Mouse (Mus musculus) heart, embryonic 16.5 days (tissue): ENCODE measurements around the gene Polm. TPM values are rescaled to one million over a fixed set of nuclear protein-coding genes. Genes with fewer than 3 reads are reported as not detected.
A peak's percentile ranks its signal among the peaks of the same experiment; 100 is the strongest.

Experiments used
- ATAC-seq: fragments of 200-750 bp; cut with Nextera tagmentation; replicated peaks from 2 replicates; pipeline ENCODE4 v1.8.0; 2017; ENCODE audit warnings: moderate number of reproducible peaks; ENCODE audit not compliant: insufficient read depth, low FRiP score; ENCODE audit errors: extremely low read depth
- H3K27ac ChIP-seq: fragments of 300-500 bp; sonication (generic); 2 replicates; pipeline ENCODE4 v1.5.1; 2014; ENCODE audit warnings: mild to moderate bottlenecking, low read length, control low read depth, moderate library complexity
- H3K27me3 ChIP-seq: fragments of 300-500 bp; sonication (generic); 2 replicates; pipeline ENCODE4 v1.6.1; 2014; ENCODE audit warnings: low read length, mixed read lengths; ENCODE audit not compliant: control insufficient read depth, insufficient read depth
- H3K36me3 ChIP-seq: fragments of 300-500 bp; sonication (generic); 2 replicates; pipeline ENCODE4 v1.6.1; 2014; ENCODE audit not compliant: control insufficient read depth, insufficient read depth
- H3K4me1 ChIP-seq: fragments of 300-500 bp; sonication (generic); 2 replicates; pipeline ENCODE4 v1.6.1; 2014; ENCODE audit warnings: low read length, mixed read lengths; ENCODE audit not compliant: control insufficient read depth, insufficient read depth
- H3K4me2 ChIP-seq: fragments of 300-500 bp; sonication (generic); 2 replicates; pipeline ENCODE4 v1.6.1; 2014; ENCODE audit warnings: low read depth, mild to moderate bottlenecking, control low read depth, low read length
- H3K4me3 ChIP-seq: fragments of 300-500 bp; sonication (generic); 2 replicates; pipeline ENCODE4 v1.5.1; 2014; ENCODE audit warnings: mild to moderate bottlenecking, control low read depth, low read length
- H3K9ac ChIP-seq: fragments of 300-500 bp; sonication (generic); 2 replicates; pipeline ENCODE4 v1.6.1; 2014; ENCODE audit warnings: low read length, control low read depth
- H3K9me3 ChIP-seq: fragments of 300-500 bp; sonication (generic); replicated peaks from 2 replicates; pipeline ENCODE4 v1.6.1; 2016; ENCODE audit warnings: low read length; ENCODE audit not compliant: control insufficient read depth
- WGBS: fragments of 180-500 bp; shearing (Covaris S2); extraction: QIAGEN DNeasy Blood & Tissue Kit; methylation state at CpG from one replicate; pipeline ENCODE4 v1.1.7; 2014; 5-methylcytosine and 5-hydroxymethylcytosine counted together
- polyA plus RNA-seq: library from polyadenylated mRNA; unstranded; fragments of >200 nt; fragmentation: Nextera tagmentation; extraction: Ambion mirVana; gene quantifications from 2 replicates; pipeline ENCODE4 v1.2.1, GENCODE M21; 2015

Polm gene
- polyA plus RNA-seq, 1 experiment from 2014 or later, result 6.4 TPM

- peaks cover 3% of the 10 kb centered on the region; the same call in 1 of the 2 replicates for H3K27me3 ChIP-seq
- peaks cover 16% of the 10 kb centered on the region for H3K4me1 ChIP-seq
- H3K36me3 ChIP-seq, result no peaks in the 10 kb centered on the region
- no peak overlapping the region for H3K27ac ChIP-seq
- H3K9me3 ChIP-seq, result peaks cover 3% of the 10 kb centered on the region; the same call in 1 of the 2 replicates
- no peak overlapping the region for H3K9ac ChIP-seq
- no peak for ATAC-seq
- no peak overlapping the region for H3K4me3 ChIP-seq
- no peak overlapping the region for H3K4me2 ChIP-seq
- WGBS, result 78% methylated on average over 13 of the region's 13 CpGs
These were observed 22.2 kb upstream of the Polm start for GRCm38 (mm10) chr11:5859883-5860550.

- no peak overlapping the region for H3K9ac ChIP-seq
- no peak for ATAC-seq
- no peak overlapping the region for H3K4me3 ChIP-seq
- no peaks in the 10 kb centered on the region for H3K36me3 ChIP-seq
- H3K4me2 ChIP-seq, result no peak overlapping the region
- H3K27ac ChIP-seq, result no peak overlapping the region
- peaks cover 3% of the 10 kb centered on the region; the same call in 1 of the 2 replicates for H3K9me3 ChIP-seq
- H3K4me1 ChIP-seq, result peaks cover 16% of the 10 kb centered on the region
- WGBS, result 71% methylated on average over 1 of the region's 1 CpGs
- 0 out of 2 replicates have a peak, but pooled peaks cover 3% of the 10 kb centered on the region for H3K27me3 ChIP-seq
These were observed 20.9 kb upstream of the Polm start for GRCm38 (mm10) chr11:5858723-5859122.

- WGBS, result 66% methylated on average over 8 of the region's 8 CpGs
- H3K4me3 ChIP-seq, result no peak overlapping the region
- H3K27me3 ChIP-seq, result 0 out of 2 replicates have a peak, but pooled peaks cover 3% of the 10 kb centered on the region
- no peak overlapping the region for H3K4me2 ChIP-seq
- ATAC-seq, result no peak
- H3K4me1 ChIP-seq, result peaks cover 22% of the 10 kb centered on the region
- peaks cover 3% of the 10 kb centered on the region; the same call in 1 of the 2 replicates for H3K9me3 ChIP-seq
- H3K36me3 ChIP-seq, result no peaks in the 10 kb centered on the region
- peak overlapping the region; percentile 26; the same call in 1 of the 2 replicates for H3K9ac ChIP-seq
- H3K27ac ChIP-seq, result no peak overlapping the region; the same call in 1 of the 2 replicates
These were observed 18.8 kb upstream of the Polm start for GRCm38 (mm10) chr11:5856479-5857130.

GRCm38 (mm10) chr11:5855902-5856301, 18.1 kb upstream of the Polm start:
- no peak overlapping the region for H3K4me3 ChIP-seq
- H3K9ac ChIP-seq, result peak overlapping the region; percentile 26
- peaks cover 3% of the 10 kb centered on the region; the same call in 1 of the 2 replicates for H3K9me3 ChIP-seq
- H3K27ac ChIP-seq, result no peak overlapping the region; the same call in 1 of the 2 replicates
- no peaks in the 10 kb centered on the region for H3K36me3 ChIP-seq
- ATAC-seq, result peak; percentile 15; the same call in 1 of the 2 replicates
- WGBS, result 31% methylated on average over 7 of the region's 7 CpGs
- peaks cover 22% of the 10 kb centered on the region for H3K4me1 ChIP-seq
- no peaks in the 10 kb centered on the region for H3K27me3 ChIP-seq
- H3K4me2 ChIP-seq, result no peak overlapping the region

GRCm38 (mm10) chr11:5855481-5855880, 17.7 kb upstream of the Polm start:
- ATAC-seq, result no peak
- Histone ChIP-seq H3K9ac (peak overlapping the region; percentile 26), H3K4me3 (no peak overlapping the region), H3K4me2 (no peak overlapping the region), H3K27me3 (no peaks in the 10 kb centered on the region), H3K27ac (no peak overlapping the region), H3K4me1 (peaks cover 24% of the 10 kb centered on the region), H3K36me3 (no peaks in the 10 kb centered on the region), H3K9me3 (peaks cover 3% of the 10 kb centered on the region; the same call in 1 of the 2 replicates)

GRCm38 (mm10) chr11:5852314-5852713, 14.5 kb upstream of the Polm start:
- peaks cover 31% of the 10 kb centered on the region for H3K4me1 ChIP-seq
- no peak overlapping the region for H3K4me2 ChIP-seq
- H3K9ac ChIP-seq, result no peak overlapping the region
- no peak overlapping the region for H3K27ac ChIP-seq
- H3K4me3 ChIP-seq, result no peak overlapping the region
- H3K36me3 ChIP-seq, result no peaks in the 10 kb centered on the region
- ATAC-seq, result no peak; the same call in 1 of the 2 replicates
- WGBS, result 29% methylated on average over 1 of the region's 1 CpGs
- H3K27me3 ChIP-seq, result no peaks in the 10 kb centered on the region
- H3K9me3 ChIP-seq, result no peaks in the 10 kb centered on the region

- H3K9ac ChIP-seq, result no peak overlapping the region
- ATAC-seq, result 0 out of 2 replicates have a peak, but pooled peaks have one; percentile 26
- peak overlapping the region; percentile 17; the same call in 1 of the 2 replicates for H3K27ac ChIP-seq
- H3K4me2 ChIP-seq, result no peak overlapping the region
- H3K36me3 ChIP-seq, result no peaks in the 10 kb centered on the region
- no peaks in the 10 kb centered on the region for H3K27me3 ChIP-seq
- WGBS, result 39% methylated on average over 4 of the region's 4 CpGs
- H3K4me1 ChIP-seq, result peaks cover 34% of the 10 kb centered on the region
- H3K9me3 ChIP-seq, result 0 out of 2 replicates have a peak, but pooled peaks cover 3% of the 10 kb centered on the region
- H3K4me3 ChIP-seq, result no peak overlapping the region
These were observed 13.4 kb upstream of the Polm start for GRCm38 (mm10) chr11:5851021-5851736.

GRCm38 (mm10) chr11:5850452-5850851, 12.6 kb upstream of the Polm start:
- WGBS, result 39% methylated on average over 5 of the region's 5 CpGs
- Histone ChIP-seq H3K4me3 (no peak overlapping the region), H3K27me3 (no peaks in the 10 kb centered on the region), H3K36me3 (no peaks in the 10 kb centered on the region), H3K27ac (no peak overlapping the region), H3K4me2 (no peak overlapping the region), H3K9ac (no peak overlapping the region), H3K4me1 (peaks cover 28% of the 10 kb centered on the region), H3K9me3 (0 out of 2 replicates have a peak, but pooled peaks cover 3% of the 10 kb centered on the region)
- no peak for ATAC-seq
